Mouse (Mus musculus): Measurements from ENCODE around the gene Sag. TPM values are rescaled to one million over a fixed set of nuclear protein-coding genes. Genes with fewer than 3 reads are reported as not detected.

Sag gene
- polyA plus RNA-seq, 1 experiment from 2014 or later: 2.6 TPM

- no peak for DNase-seq (ENCODE audit: low spot score)
- no peak overlapping the region for H3K9ac ChIP-seq (ENCODE audit: low read depth, low read length)
- no peaks in the 10 kb centered on the region for H3K27me3 ChIP-seq (ENCODE audit: control insufficient read depth, insufficient read depth, low read length)
- no peaks in the 10 kb centered on the region for H3K36me3 ChIP-seq (ENCODE audit: control insufficient read depth, insufficient read depth, low read length)
- no peak overlapping the region for H3K4me2 ChIP-seq (replicated peaks; ENCODE audit: low read depth, low read length)
- no peaks in the 10 kb centered on the region for H3K9me3 ChIP-seq (ENCODE audit: control insufficient read depth, low read length)
- H3K4me1 ChIP-seq (replicated peaks; ENCODE audit: control insufficient read depth, insufficient read depth, low read length): no peaks in the 10 kb centered on the region
- no peak overlapping the region for H3K4me3 ChIP-seq (ENCODE audit: low read depth, low read length)
- H3K27ac ChIP-seq (ENCODE audit: low read depth, low read length): no peak overlapping the region
- ATAC-seq (ENCODE audit: low FRiP score): no peak
Measured at GRCm38 (mm10) chr1:87871546-87871945, 68.1 kb downstream of the Sag start.

GRCm38 (mm10) chr1:87873081-87873480, 69.6 kb downstream of the Sag start:
- H3K4me1 ChIP-seq (replicated peaks; ENCODE audit: control insufficient read depth, insufficient read depth, low read length): no peaks in the 10 kb centered on the region
- H3K9me3 ChIP-seq (ENCODE audit: control insufficient read depth, low read length): no peaks in the 10 kb centered on the region
- H3K27ac ChIP-seq (ENCODE audit: low read depth, low read length): no peak overlapping the region
- no peak for ATAC-seq (ENCODE audit: low FRiP score)
- no peak overlapping the region for H3K4me2 ChIP-seq (replicated peaks; ENCODE audit: low read depth, low read length)
- H3K27me3 ChIP-seq (ENCODE audit: control insufficient read depth, insufficient read depth, low read length): no peaks in the 10 kb centered on the region
- no peak for DNase-seq (ENCODE audit: low spot score)
- H3K9ac ChIP-seq (ENCODE audit: low read depth, low read length): no peak overlapping the region
- H3K4me3 ChIP-seq (ENCODE audit: low read depth, low read length): no peak overlapping the region
- H3K36me3 ChIP-seq (ENCODE audit: control insufficient read depth, insufficient read depth, low read length): no peaks in the 10 kb centered on the region

- Histone ChIP-seq H3K27ac (ENCODE audit: low read depth, low read length) (no peak overlapping the region), H3K27me3 (ENCODE audit: control insufficient read depth, insufficient read depth, low read length) (no peaks in the 10 kb centered on the region), H3K9me3 (ENCODE audit: control insufficient read depth, low read length) (no peaks in the 10 kb centered on the region), H3K36me3 (ENCODE audit: control insufficient read depth, insufficient read depth, low read length) (no peaks in the 10 kb centered on the region; the same call in 1 of the 2 replicates), H3K4me3 (ENCODE audit: low read depth, low read length) (no peak overlapping the region), H3K9ac (ENCODE audit: low read depth, low read length) (no peak overlapping the region), H3K4me1 (replicated peaks; ENCODE audit: control insufficient read depth, insufficient read depth, low read length) (no peaks in the 10 kb centered on the region), H3K4me2 (replicated peaks; ENCODE audit: low read depth, low read length) (no peak overlapping the region)
- ATAC-seq (ENCODE audit: low FRiP score) (no peak), DNase-seq (ENCODE audit: low spot score) (no peak)
- 91% methylated on average over 1 of the region's 1 CpGs for WGBS
Measured at GRCm38 (mm10) chr1:87876065-87876464, 72.6 kb downstream of the Sag start.

GRCm38 (mm10) chr1:87877552-87878283, 74.2 kb downstream of the Sag start:
- no peaks in the 10 kb centered on the region for H3K4me1 ChIP-seq (replicated peaks; ENCODE audit: control insufficient read depth, insufficient read depth, low read length)
- H3K27me3 ChIP-seq (ENCODE audit: control insufficient read depth, insufficient read depth, low read length): no peaks in the 10 kb centered on the region
- no peaks in the 10 kb centered on the region for H3K9me3 ChIP-seq (ENCODE audit: control insufficient read depth, low read length)
- H3K27ac ChIP-seq (ENCODE audit: low read depth, low read length): no peak overlapping the region
- H3K36me3 ChIP-seq (ENCODE audit: control insufficient read depth, insufficient read depth, low read length): no peaks in the 10 kb centered on the region; the same call in 1 of the 2 replicates
- no peak overlapping the region for H3K9ac ChIP-seq (ENCODE audit: low read depth, low read length)
- ATAC-seq (ENCODE audit: low FRiP score): no peak
- 81% methylated on average over 9 of the region's 9 CpGs for WGBS
- no peak overlapping the region for H3K4me3 ChIP-seq (ENCODE audit: low read depth, low read length)
- DNase-seq (ENCODE audit: low spot score): no peak
- H3K4me2 ChIP-seq (replicated peaks; ENCODE audit: low read depth, low read length): no peak overlapping the region

GRCm38 (mm10) chr1:87879034-87879433, 75.6 kb downstream of the Sag start:
- Histone ChIP-seq H3K4me3 (ENCODE audit: low read depth, low read length) (no peak overlapping the region), H3K27ac (ENCODE audit: low read depth, low read length) (no peak overlapping the region), H3K9ac (ENCODE audit: low read depth, low read length) (no peak overlapping the region), H3K4me1 (replicated peaks; ENCODE audit: control insufficient read depth, insufficient read depth, low read length) (no peaks in the 10 kb centered on the region), H3K27me3 (ENCODE audit: control insufficient read depth, insufficient read depth, low read length) (no peaks in the 10 kb centered on the region), H3K4me2 (replicated peaks; ENCODE audit: low read depth, low read length) (no peak overlapping the region), H3K36me3 (ENCODE audit: control insufficient read depth, insufficient read depth, low read length) (no peaks in the 10 kb centered on the region; the same call in 1 of the 2 replicates), H3K9me3 (ENCODE audit: control insufficient read depth, low read length) (no peaks in the 10 kb centered on the region)
- 88% methylated on average over 3 of the region's 3 CpGs for WGBS
- ATAC-seq (ENCODE audit: low FRiP score) (no peak), DNase-seq (ENCODE audit: low spot score) (no peak)

GRCm38 (mm10) chr1:87879494-87880325, 76.2 kb downstream of the Sag start:
- H3K27me3 ChIP-seq (ENCODE audit: control insufficient read depth, insufficient read depth, low read length): no peaks in the 10 kb centered on the region
- H3K4me2 ChIP-seq (replicated peaks; ENCODE audit: low read depth, low read length): no peak overlapping the region
- no peak for DNase-seq (ENCODE audit: low spot score)
- no peaks in the 10 kb centered on the region for H3K4me1 ChIP-seq (replicated peaks; ENCODE audit: control insufficient read depth, insufficient read depth, low read length)
- H3K27ac ChIP-seq (ENCODE audit: low read depth, low read length): no peak overlapping the region
- no peak for ATAC-seq (ENCODE audit: low FRiP score)
- H3K9ac ChIP-seq (ENCODE audit: low read depth, low read length): no peak overlapping the region
- WGBS: 68% methylated on average over 3 of the region's 3 CpGs
- no peaks in the 10 kb centered on the region; the same call in 1 of the 2 replicates for H3K36me3 ChIP-seq (ENCODE audit: control insufficient read depth, insufficient read depth, low read length)
- no peaks in the 10 kb centered on the region for H3K9me3 ChIP-seq (ENCODE audit: control insufficient read depth, low read length)
- no peak overlapping the region for H3K4me3 ChIP-seq (ENCODE audit: low read depth, low read length)

- 87% methylated on average over 6 of the region's 6 CpGs for WGBS
- no peak overlapping the region for H3K4me2 ChIP-seq (replicated peaks; ENCODE audit: low read depth, low read length)
Measured at GRCm38 (mm10) chr1:87880326-87880627, 76.8 kb downstream of the Sag start.

GRCm38 (mm10) chr1:87880856-87881255, 77.4 kb downstream of the Sag start:
- Histone ChIP-seq H3K4me2 (replicated peaks; ENCODE audit: low read depth, low read length) (no peak overlapping the region), H3K9ac (ENCODE audit: low read depth, low read length) (no peak overlapping the region), H3K4me1 (replicated peaks; ENCODE audit: control insufficient read depth, insufficient read depth, low read length) (no peaks in the 10 kb centered on the region), H3K4me3 (ENCODE audit: low read depth, low read length) (no peak overlapping the region), H3K9me3 (ENCODE audit: control insufficient read depth, low read length) (no peaks in the 10 kb centered on the region), H3K36me3 (ENCODE audit: control insufficient read depth, insufficient read depth, low read length) (no peaks in the 10 kb centered on the region; the same call in 1 of the 2 replicates), H3K27me3 (ENCODE audit: control insufficient read depth, insufficient read depth, low read length) (no peaks in the 10 kb centered on the region), H3K27ac (ENCODE audit: low read depth, low read length) (no peak overlapping the region)
- 87% methylated on average over 2 of the region's 2 CpGs for WGBS
- DNase-seq (ENCODE audit: low spot score): no peak
- no peak for ATAC-seq (ENCODE audit: low FRiP score)

More at GRCm38 (mm10) chr1:87880326-87880627, 76.8 kb downstream of the Sag start:
- no peaks in the 10 kb centered on the region; the same call in 1 of the 2 replicates for H3K36me3 ChIP-seq (ENCODE audit: control insufficient read depth, insufficient read depth, low read length)
- no peak for ATAC-seq (ENCODE audit: low FRiP score)
- H3K9ac ChIP-seq (ENCODE audit: low read depth, low read length): no peak overlapping the region
- no peaks in the 10 kb centered on the region for H3K9me3 ChIP-seq (ENCODE audit: control insufficient read depth, low read length)
- no peaks in the 10 kb centered on the region for H3K27me3 ChIP-seq (ENCODE audit: control insufficient read depth, insufficient read depth, low read length)
- H3K4me1 ChIP-seq (replicated peaks; ENCODE audit: control insufficient read depth, insufficient read depth, low read length): no peaks in the 10 kb centered on the region
- no peak overlapping the region for H3K27ac ChIP-seq (ENCODE audit: low read depth, low read length)
- no peak for DNase-seq (ENCODE audit: low spot score)
- H3K4me3 ChIP-seq (ENCODE audit: low read depth, low read length): no peak overlapping the region

- Histone ChIP-seq H3K9me3 (ENCODE audit: control insufficient read depth, low read length) (no peaks in the 10 kb centered on the region), H3K4me3 (ENCODE audit: low read depth, low read length) (no peak overlapping the region), H3K36me3 (ENCODE audit: control insufficient read depth, insufficient read depth, low read length) (no peaks in the 10 kb centered on the region; the same call in 1 of the 2 replicates), H3K4me1 (replicated peaks; ENCODE audit: control insufficient read depth, insufficient read depth, low read length) (no peaks in the 10 kb centered on the region), H3K27me3 (ENCODE audit: control insufficient read depth, insufficient read depth, low read length) (no peaks in the 10 kb centered on the region), H3K4me2 (replicated peaks; ENCODE audit: low read depth, low read length) (no peak overlapping the region), H3K27ac (ENCODE audit: low read depth, low read length) (no peak overlapping the region), H3K9ac (ENCODE audit: low read depth, low read length) (no peak overlapping the region)
- ATAC-seq (ENCODE audit: low FRiP score) (no peak), DNase-seq (ENCODE audit: low spot score) (no peak)
- WGBS: 93% methylated on average over 4 of the region's 4 CpGs
Measured at GRCm38 (mm10) chr1:87881726-87882125, 78.2 kb downstream of the Sag start.

Measured in hindbrain, embryonic 11.5 days (tissue).